Mouse (Mus musculus) forebrain, embryonic 12.5 days (tissue): ENCODE measurements at regions not wholly inside any gene's neighbourhood (a gene's known extent, or its start where the extent isn't known, plus 50 kb on each side); places are given as distances from the start of the nearest gene placed in this dataset.

ENCODE experiments used
- ATAC-seq: fragments of 200-750 bp; cut with Nextera tagmentation; 2 replicates; pipeline ENCODE4 v1.8.0; 2017; ENCODE audit warnings: moderate TSS enrichment; ENCODE audit not compliant: low FRiP score
- H3K27ac ChIP-seq: fragments of 300-500 bp; sonication (generic); 2 replicates; pipeline ENCODE4 v1.5.1; 2016; ENCODE audit warnings: mild to moderate bottlenecking
- H3K27me3 ChIP-seq: fragments of 300-500 bp; sonication (generic); 2 replicates; pipeline ENCODE4 v1.6.1; 2016; ENCODE audit warnings: mild to moderate bottlenecking
- H3K36me3 ChIP-seq: fragments of 300-500 bp; sonication (generic); replicated peaks from 2 replicates; pipeline ENCODE4 v1.6.1; 2016; ENCODE audit warnings: mild to moderate bottlenecking
- H3K4me1 ChIP-seq: fragments of 300-500 bp; sonication (generic); 2 replicates; pipeline ENCODE4 v1.6.1; 2016
- H3K4me2 ChIP-seq: fragments of 300-500 bp; sonication (generic); 2 replicates; pipeline ENCODE4 v1.6.1; 2016; ENCODE audit warnings: mild to moderate bottlenecking, moderate library complexity
- H3K4me3 ChIP-seq: fragments of 300-500 bp; sonication (generic); replicated peaks from 2 replicates; pipeline ENCODE4 v1.5.1; 2016; ENCODE audit warnings: mild to moderate bottlenecking
- H3K9ac ChIP-seq: fragments of 300-500 bp; sonication (generic); 2 replicates; pipeline ENCODE4 v1.6.1; 2016; ENCODE audit warnings: mild to moderate bottlenecking
- H3K9me3 ChIP-seq: fragments of 300-500 bp; sonication (generic); 2 replicates; pipeline ENCODE4 v1.6.1; 2016
- WGBS: fragments of 180-500 bp; shearing (Covaris S2); methylation state at CpG from one replicate; pipeline ENCODE4 v1.1.7; 2016; 5-methylcytosine and 5-hydroxymethylcytosine counted together

DNA sequence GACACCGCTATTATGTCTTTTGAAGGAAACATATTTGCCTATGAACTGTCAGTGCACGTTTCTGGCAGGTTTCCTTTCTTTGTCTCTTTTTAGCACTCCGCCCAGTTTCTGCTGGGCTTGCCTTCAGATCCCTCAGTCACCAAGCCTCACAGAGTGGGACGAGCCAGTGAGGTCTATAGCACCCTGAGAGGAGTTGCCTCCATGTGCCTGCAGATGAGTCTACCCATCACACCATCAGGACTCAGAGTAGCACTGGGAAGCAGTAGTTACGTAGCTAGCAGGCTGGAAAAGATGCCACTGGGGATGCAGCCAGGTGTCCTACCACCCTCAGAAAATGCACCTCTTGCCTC lies 141.5 kb upstream of the Smim15 start:
- Histone ChIP-seq H3K4me2 (no peak overlapping the region), H3K27ac (no peak overlapping the region), H3K27me3 (no peaks in the 10 kb centered on the region), H3K9me3 (0 out of 2 replicates have a peak, but pooled peaks cover 3% of the 10 kb centered on the region), H3K4me1 (peaks cover 10% of the 10 kb centered on the region), H3K9ac (no peak overlapping the region), H3K4me3 (no peak overlapping the region), H3K36me3 (no peaks in the 10 kb centered on the region)
- ATAC-seq: no peak
- WGBS: 68% methylated on average over 5 of the region's 5 CpGs

DNA sequence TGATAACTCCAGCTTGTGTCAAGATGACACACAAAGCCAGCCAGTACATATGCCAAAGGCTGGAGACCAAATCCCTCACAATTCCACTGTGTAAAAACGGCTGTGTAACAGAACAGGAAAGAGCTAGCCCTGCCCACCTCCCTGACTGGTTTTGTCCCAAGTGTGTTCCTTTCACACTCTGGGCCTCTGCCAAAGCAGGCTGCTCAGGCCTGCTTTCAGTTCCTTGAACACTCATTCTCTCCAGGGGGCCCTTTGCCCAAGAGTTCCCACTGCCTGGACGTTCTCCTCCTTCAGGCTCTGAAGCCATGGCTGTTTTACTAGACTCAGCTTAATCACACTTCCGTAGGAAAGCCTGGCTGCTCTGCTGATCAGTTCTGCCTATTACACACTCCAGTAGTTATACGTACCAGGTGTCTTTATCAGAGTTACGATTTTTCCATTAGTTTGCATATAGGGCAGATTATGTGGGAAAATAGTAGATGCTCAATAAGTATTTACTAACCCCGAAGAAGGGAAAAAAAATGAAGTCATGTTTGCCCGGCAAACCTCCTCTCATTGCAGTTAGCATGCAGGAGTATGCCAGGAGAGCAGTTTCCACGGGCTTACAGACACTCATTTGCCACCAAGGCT lies 144.5 kb upstream of the Smim15 start:
- H3K27ac ChIP-seq: no peak overlapping the region
- H3K27me3 ChIP-seq: no peaks in the 10 kb centered on the region
- ATAC-seq: no peak
- 0 out of 2 replicates have a peak, but pooled peaks cover 3% of the 10 kb centered on the region for H3K9me3 ChIP-seq
- 63% methylated on average over 8 of the region's 8 CpGs for WGBS
- H3K36me3 ChIP-seq: no peaks in the 10 kb centered on the region
- peaks cover 10% of the 10 kb centered on the region for H3K4me1 ChIP-seq
- H3K4me3 ChIP-seq: no peak overlapping the region
- H3K9ac ChIP-seq: no peak overlapping the region
- H3K4me2 ChIP-seq: no peak overlapping the region

DNA sequence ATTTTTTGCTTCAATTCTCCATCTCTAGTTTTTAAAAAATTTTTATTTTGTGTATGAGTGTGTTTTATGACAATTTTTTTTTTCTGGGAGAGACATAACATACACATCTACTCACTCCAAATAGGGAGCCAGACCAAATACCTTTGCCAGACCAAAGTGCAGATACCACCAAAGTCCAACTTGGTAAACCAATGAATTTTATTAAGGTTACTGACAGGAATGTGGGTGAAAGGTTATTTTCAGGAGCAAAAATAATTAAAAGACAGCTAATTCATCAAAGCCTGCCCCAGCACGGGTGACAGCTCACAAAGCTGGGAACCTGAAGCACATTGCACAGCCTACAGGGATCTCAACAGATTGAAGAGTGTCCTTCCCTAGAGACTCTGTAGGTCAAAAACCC lies 146.6 kb upstream of the Smim15 start:
- H3K4me1 ChIP-seq: peaks cover under 1% of the 10 kb centered on the region; the same call in 1 of the 2 replicates

DNA sequence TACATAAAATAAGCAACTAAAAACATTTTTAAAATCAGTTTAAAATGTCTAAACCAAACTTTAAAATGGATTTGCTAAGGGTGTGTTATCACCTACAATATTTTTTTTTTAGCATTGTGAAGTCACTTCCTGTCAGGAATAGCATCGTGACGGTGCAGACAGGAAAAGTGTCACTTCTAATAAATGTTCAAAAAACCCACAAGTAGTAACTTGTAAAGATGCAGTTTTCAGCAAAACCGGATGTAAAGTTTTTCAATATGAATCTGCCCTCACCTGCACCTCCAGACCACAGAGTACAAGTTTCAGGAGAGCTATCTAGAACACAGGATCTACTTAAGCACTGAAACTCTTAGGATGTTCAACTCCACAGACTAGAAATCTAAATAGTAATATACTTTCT lies 147.1 kb upstream of the Smim15 start:
- no peak overlapping the region for H3K4me2 ChIP-seq
- H3K36me3 ChIP-seq: no peaks in the 10 kb centered on the region
- no peak overlapping the region for H3K9ac ChIP-seq
- WGBS: 93% methylated on average over 3 of the region's 3 CpGs
- peaks cover 5% of the 10 kb centered on the region for H3K4me1 ChIP-seq
- no peak overlapping the region for H3K27ac ChIP-seq
- no peak for ATAC-seq
- no peak overlapping the region for H3K4me3 ChIP-seq
- H3K27me3 ChIP-seq: peaks cover 17% of the 10 kb centered on the region
- H3K9me3 ChIP-seq: 0 out of 2 replicates have a peak, but pooled peaks cover 3% of the 10 kb centered on the region

More for the DNA sequence above, 146.6 kb upstream of the Smim15 start:
- Histone ChIP-seq H3K4me3 (no peak overlapping the region), H3K4me2 (no peak overlapping the region), H3K27ac (no peak overlapping the region), H3K27me3 (peaks cover 12% of the 10 kb centered on the region), H3K36me3 (no peaks in the 10 kb centered on the region), H3K9ac (no peak overlapping the region), H3K9me3 (0 out of 2 replicates have a peak, but pooled peaks cover 3% of the 10 kb centered on the region)
- ATAC-seq: no peak
- 86% methylated on average over 1 of the region's 1 CpGs for WGBS

DNA sequence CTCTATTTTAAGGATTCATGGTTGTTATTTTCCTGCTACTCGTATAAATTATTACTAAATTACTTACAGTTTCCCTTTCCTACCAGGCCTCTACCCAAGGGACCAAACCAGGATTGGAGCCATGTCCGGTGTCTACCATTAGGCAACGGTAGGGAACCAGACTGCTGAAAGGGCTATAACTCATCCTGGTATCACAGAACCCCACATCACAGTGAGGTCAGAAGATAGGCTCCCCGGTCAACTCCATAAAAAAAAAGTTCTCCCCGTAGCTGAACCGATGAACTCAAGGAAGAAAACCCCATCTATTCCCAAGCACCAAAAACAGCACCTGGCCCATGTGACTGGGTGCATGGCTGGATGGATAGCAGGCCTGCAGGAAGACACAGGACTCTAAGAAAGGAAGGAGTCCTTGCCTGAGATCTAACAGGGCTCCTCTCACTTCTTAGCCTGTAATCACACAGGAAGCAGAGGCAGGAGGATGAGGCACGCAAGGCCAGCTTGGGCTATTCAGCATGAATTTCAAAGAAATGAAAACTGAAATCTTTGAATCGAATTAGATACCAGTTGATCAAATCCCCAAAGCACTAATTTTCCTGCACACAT lies 150.6 kb upstream of the Smim15 start:
- no peak for ATAC-seq
- no peak overlapping the region for H3K9ac ChIP-seq
- H3K36me3 ChIP-seq: no peaks in the 10 kb centered on the region
- H3K9me3 ChIP-seq: 0 out of 2 replicates have a peak, but pooled peaks cover 3% of the 10 kb centered on the region
- no peak overlapping the region for H3K4me2 ChIP-seq
- 94% methylated on average over 8 of the region's 8 CpGs for WGBS
- H3K4me1 ChIP-seq: peaks cover 12% of the 10 kb centered on the region
- no peak overlapping the region for H3K4me3 ChIP-seq
- H3K27me3 ChIP-seq: peaks cover 17% of the 10 kb centered on the region
- H3K27ac ChIP-seq: no peak overlapping the region

DNA sequence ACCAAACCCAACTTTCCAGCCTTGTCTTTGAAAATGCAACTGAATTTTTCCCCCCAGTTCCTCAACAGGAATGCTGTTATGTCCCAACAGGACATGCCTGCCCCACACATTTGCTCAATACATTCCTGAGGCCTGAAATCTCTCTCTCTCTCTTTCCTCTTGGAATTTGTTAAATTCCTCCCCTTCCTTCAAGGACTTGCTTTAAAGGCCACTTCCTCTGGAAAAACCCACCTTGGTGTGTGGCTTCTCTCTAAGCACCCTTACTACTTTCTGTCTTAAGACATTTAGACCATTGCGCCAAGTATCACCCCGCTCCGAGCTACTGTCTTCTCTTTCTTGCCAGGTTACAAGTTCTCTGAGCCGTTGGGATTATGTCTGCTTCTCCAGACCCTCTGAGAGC lies 151.2 kb upstream of the Smim15 start:
- no peak for ATAC-seq
- H3K27me3 ChIP-seq: peaks cover 17% of the 10 kb centered on the region
- WGBS: 97% methylated on average over 4 of the region's 4 CpGs

DNA sequence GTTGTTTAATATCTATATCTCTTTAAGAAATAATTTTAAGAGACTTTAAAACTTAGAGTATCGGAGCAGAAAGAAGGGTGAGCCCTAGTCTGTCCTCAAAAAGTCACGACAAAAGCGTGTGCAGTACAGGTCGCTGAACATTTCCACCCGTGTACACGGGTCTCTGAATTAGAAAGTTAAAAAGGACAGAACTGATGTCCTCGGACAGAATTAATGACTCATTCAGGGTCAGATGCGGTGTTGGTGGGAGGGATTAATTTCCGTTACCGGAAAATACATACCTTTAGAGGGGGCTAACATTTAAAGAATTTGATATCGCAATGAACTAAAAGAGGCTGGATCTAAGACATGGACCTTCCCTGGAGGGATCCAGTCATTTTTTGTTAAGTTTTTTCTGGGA lies 152.3 kb upstream of the Smim15 start:
- 11% methylated on average over 11 of the region's 11 CpGs for WGBS
- H3K4me3 ChIP-seq: peak overlapping the region; percentile 95
- no peaks in the 10 kb centered on the region for H3K9me3 ChIP-seq
- H3K9ac ChIP-seq: peak overlapping the region; percentile 80
- H3K36me3 ChIP-seq: no peaks in the 10 kb centered on the region
- peak overlapping the region; percentile 78 for H3K4me2 ChIP-seq
- peaks cover 17% of the 10 kb centered on the region for H3K27me3 ChIP-seq
- ATAC-seq: no peak
- peaks cover 19% of the 10 kb centered on the region for H3K4me1 ChIP-seq
- 0 out of 2 replicates have a peak overlapping the region, but pooled peaks have one; percentile 99 for H3K27ac ChIP-seq

More for the DNA sequence above, 151.2 kb upstream of the Smim15 start:
- no peaks in the 10 kb centered on the region for H3K36me3 ChIP-seq
- peaks cover 12% of the 10 kb centered on the region for H3K4me1 ChIP-seq
- no peak overlapping the region for H3K9ac ChIP-seq
- H3K9me3 ChIP-seq: 0 out of 2 replicates have a peak, but pooled peaks cover 2% of the 10 kb centered on the region
- H3K4me3 ChIP-seq: no peak overlapping the region
- H3K4me2 ChIP-seq: no peak overlapping the region
- H3K27ac ChIP-seq: no peak overlapping the region

DNA sequence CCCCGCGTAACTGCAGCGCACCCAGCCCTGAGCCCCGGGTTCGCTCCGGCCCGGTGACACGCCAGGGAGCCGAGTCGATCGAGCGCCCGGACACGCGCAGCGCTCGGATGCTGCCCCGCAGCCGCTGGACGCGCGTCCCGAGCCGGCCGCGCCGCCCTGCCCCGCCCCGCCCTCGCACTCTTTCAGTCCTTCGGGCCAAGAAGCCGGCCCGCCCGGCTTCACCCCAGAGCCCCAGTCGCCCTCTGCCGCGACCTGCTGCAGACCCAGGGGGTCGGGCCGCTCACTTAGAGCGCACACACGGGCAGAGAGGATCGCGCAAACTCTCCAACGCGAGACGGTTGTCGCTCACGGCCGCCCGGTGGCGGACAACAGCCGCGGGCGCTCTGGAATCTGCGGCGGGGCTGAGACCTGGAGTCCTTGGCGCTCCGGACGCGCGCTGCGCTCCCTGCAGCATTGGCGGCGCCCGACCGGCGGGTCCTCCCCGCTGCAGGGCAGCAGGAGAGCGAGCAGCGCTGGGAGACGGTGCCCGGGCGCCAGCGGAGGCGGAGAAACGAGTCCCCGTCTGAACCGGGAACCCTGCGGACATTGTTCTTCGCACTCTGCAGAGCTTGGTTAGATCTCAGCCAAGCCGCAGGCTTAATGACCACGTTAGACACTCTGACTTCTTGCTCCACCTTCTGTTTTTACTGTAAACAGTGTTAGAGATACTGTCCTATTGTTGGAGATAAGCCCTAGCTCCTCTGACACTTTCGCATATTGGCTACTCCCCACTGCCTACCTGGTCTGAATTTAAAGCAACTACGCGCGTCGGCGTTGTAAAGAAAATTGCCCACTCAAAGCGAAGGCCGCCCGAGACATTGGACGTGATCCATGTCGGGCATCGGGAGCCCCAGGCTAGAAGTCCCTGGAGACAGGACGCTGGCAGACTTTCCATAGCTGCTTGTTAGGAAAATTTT lies 153.1 kb upstream of the Smim15 start:
- WGBS: under 1% methylated on average over 86 of the region's 95 CpGs
- Histone ChIP-seq H3K4me3 (peak overlapping the region; percentile 95), H3K27me3 (peaks cover 17% of the 10 kb centered on the region), H3K36me3 (no peaks in the 10 kb centered on the region), H3K9ac (peak overlapping the region; percentile 80), H3K4me2 (peak overlapping the region; percentile 78), H3K4me1 (peaks cover 24% of the 10 kb centered on the region), H3K27ac (peak overlapping the region; percentile 99), H3K9me3 (no peaks in the 10 kb centered on the region)
- ATAC-seq: peak; percentile 16; the same call in 1 of the 2 replicates

DNA sequence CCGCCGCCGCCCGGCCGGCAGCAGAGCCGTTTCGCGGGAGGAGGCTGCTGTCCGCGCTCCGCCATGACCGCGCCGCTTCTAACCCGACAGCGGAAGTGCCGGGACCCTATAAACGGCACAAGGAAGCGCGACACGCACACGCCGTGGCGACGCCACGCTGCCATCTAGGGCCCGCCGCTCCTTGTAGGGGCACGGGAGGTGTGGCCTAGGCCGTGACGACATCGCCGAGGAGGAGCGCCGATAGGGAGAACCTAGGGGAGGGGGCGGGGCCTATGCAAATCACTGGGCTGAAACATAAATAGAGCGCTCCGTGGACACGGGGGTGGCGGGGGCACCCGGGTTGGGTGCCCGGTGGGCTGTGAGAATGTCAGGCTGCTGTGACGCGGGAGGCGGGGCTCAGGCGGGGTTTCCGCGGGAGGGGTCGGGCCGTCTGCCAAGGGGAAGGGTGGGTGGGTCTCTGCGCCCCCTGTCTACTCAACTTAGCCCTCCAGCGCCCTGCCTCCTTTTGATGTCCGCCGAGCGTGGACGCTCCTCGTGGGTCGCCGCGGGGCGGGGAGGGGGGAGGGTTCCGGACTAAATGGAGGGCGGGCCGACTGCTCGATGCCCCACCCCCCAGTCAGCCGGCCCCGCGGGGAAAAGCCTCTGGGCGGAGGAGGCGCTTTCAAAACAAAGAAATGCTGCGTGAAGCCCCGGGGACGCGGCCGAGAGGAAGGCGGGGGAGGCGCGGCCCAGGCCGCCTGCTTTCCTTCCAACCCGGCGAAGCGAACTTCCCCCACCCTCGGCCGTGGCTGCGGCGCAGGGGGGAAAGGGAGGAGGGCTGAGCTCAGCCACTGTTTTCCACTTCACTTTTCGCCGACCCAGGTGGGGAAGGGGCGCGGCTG lies 154.0 kb upstream of the Smim15 start:
- peak; percentile 93 for ATAC-seq
- Histone ChIP-seq H3K4me2 (peak overlapping the region; percentile 78), H3K27me3 (peaks cover 17% of the 10 kb centered on the region), H3K4me1 (peaks cover 24% of the 10 kb centered on the region), H3K9me3 (no peaks in the 10 kb centered on the region), H3K9ac (peak overlapping the region; percentile 97), H3K4me3 (peak overlapping the region; percentile 95), H3K36me3 (no peaks in the 10 kb centered on the region), H3K27ac (peak overlapping the region; percentile 99)
- WGBS: under 1% methylated on average over 66 of the region's 90 CpGs

DNA sequence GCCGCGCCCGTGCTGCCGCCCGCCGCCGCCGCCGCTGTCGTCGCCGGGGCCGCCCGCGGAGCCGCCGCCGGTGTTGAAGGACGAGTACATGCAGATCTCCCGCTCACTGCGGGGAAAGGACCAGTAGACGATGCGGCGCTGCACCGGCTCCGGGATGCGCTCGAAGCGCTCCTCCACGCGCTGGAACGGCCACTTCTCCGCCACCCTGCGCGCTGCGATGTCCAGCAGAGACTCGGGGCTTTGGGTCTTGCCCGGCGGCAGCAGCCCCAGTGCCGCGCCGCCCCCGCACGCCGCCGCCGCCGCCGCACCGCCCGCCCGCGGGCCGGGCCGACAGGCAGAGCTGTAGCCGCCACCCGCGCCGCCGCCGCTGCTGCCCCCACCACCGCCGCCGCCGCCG lies 154.7 kb upstream of the Smim15 start:
- Histone ChIP-seq H3K9ac (peak overlapping the region; percentile 97), H3K4me3 (peak overlapping the region; percentile 95), H3K4me1 (peaks cover 29% of the 10 kb centered on the region), H3K36me3 (no peaks in the 10 kb centered on the region), H3K9me3 (no peaks in the 10 kb centered on the region), H3K4me2 (peak overlapping the region; percentile 78), H3K27ac (peak overlapping the region; percentile 99), H3K27me3 (peaks cover 17% of the 10 kb centered on the region)
- under 1% methylated on average over 46 of the region's 66 CpGs for WGBS
- no peak for ATAC-seq

DNA sequence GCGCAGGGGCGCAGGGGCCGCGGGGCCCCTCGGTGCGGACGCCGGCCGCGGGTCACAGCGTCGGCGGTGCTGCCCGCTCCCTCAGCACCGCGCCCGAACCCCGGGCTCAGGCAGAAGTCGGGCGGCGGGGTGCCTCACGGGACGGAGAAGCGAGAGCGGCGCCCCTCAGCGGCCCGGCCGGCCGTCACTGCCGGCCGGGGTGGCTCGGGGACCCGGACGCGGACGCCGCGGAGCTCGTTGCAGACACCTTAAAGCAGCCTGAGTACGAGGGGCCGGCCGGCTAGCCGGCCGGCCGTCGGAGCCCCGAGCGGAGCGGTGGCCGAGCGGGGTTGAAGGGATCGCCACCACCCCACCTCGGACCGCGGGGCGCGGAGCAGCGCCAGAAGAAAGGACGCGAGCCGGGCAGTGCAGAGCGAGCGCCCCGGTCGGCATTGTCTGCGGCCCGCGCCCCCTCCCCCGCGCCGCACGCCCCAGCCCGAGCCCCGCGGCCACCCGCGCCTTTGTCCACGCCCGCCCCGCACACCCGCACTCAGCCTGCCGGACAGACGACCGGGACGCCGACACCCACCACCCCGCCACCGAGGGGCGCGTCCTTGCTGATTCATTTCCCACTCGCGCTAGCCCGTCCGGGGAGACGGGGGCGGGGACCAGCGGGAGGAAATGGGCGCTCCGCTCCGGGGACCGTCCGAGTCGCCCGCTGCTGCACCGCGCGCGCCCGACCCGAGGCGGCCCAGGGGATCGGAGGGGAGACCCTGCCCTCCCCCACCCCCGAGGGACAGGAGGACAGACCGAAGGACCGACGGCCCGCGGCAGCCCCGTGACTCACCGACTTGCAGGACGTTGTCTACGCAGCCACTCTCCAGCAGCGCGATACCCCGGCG lies 155.4 kb upstream of the Smim15 start:
- peak; percentile 3; the same call in 1 of the 2 replicates for ATAC-seq
- H3K36me3 ChIP-seq: no peaks in the 10 kb centered on the region
- peaks cover 37% of the 10 kb centered on the region for H3K4me1 ChIP-seq
- peaks cover 16% of the 10 kb centered on the region for H3K27me3 ChIP-seq
- H3K27ac ChIP-seq: peak overlapping the region; percentile 99
- peak overlapping the region; percentile 97 for H3K9ac ChIP-seq
- no peaks in the 10 kb centered on the region for H3K9me3 ChIP-seq
- H3K4me2 ChIP-seq: peak overlapping the region; percentile 79
- WGBS: under 1% methylated on average over 115 of the region's 127 CpGs
- peak overlapping the region; percentile 95 for H3K4me3 ChIP-seq
